Mouse (Mus musculus) Patski (cell line): ENCODE data around the gene Capn13. TPM values are rescaled to one million over a fixed set of nuclear protein-coding genes. Genes with fewer than 3 reads are reported as not detected.
A peak's percentile ranks its signal among the peaks of the same experiment; 100 is the strongest.

Experiments
- ATAC-seq: fragments of 100-300 bp; one replicate; pipeline ENCODE4 v1.8.0; 2021
- CTCF ChIA-PET: fragments of 350-600 bp; sonication (Branson Sonifier 250); formaldehyde crosslinking; loops from one replicate; lab custom pipeline; 2022; ENCODE audit warnings: inconsistent platforms; lab: Charles Lee
- POLR2A ChIA-PET: fragments of 350-600 bp; sonication (Branson Sonifier 250); formaldehyde crosslinking; loops from one replicate; lab custom pipeline; 2022; ENCODE audit warnings: antibody characterized with exemption, inconsistent platforms; lab: Charles Lee
- DNase-seq: peaks from one replicate; pipeline ENCODE4 v3.0.0-alpha.2; 2011; ENCODE audit warnings: low read depth, low spot score
- H3K27me3 ChIP-seq: fragments of 371-371 bp; one replicate; pipeline ENCODE4 v1.5.1; 2021
- CTCF ChIP-seq: fragments of 100-300 bp; IDR thresholded peaks from one replicate; pipeline ENCODE4 v1.5.1; 2021
- in situ Hi-C: fragments of 300-500 bp; cut with MboI; formaldehyde crosslinking; loops from 3 replicates; pipeline ENCODE4 v1.11.1; 2018; ENCODE audit warnings: low pct_unique_long_range_greater_than_20kb, mixed read lengths
- polyA plus RNA-seq: library from polyadenylated mRNA; unstranded; gene quantifications from one replicate; pipeline ENCODE4 v1.2.3, GENCODE M21; 2021

Gene Capn13
- polyA plus RNA-seq, 1 experiment from 2014 or later = not detected

GRCm38 (mm10) chr17:73304086-73304812 is 96.4 kb downstream of the Capn13 start:
- no peak for DNase-seq
- ChIA-PET CTCF (interaction anchor here (0.9 to 4.5 kb wide), 5 partner anchors 33 to 580 kb away, joined by 3 to 44 read pairs (median 6); no protein-coding TSS in a partner anchor), POLR2A (no interaction called here)
- no peaks in the 10 kb centered on the region for H3K27me3 ChIP-seq
- in situ Hi-C loops = no loop called here
- no peak for TF ChIP-seq CTCF
- no peak for ATAC-seq

GRCm38 (mm10) chr17:73303676-73304075 is 97.0 kb downstream of the Capn13 start:
- DNase-seq = no peak
- ChIA-PET CTCF (interaction anchor here (0.9 to 4.5 kb wide), 4 partner anchors 439 to 581 kb away, joined by 3 to 44 read pairs (median 3); no protein-coding TSS in a partner anchor), POLR2A (no interaction called here)
- no peak for TF ChIP-seq CTCF
- in situ Hi-C loops = no loop called here
- no peak for ATAC-seq
- peaks cover 3% of the 10 kb centered on the region for H3K27me3 ChIP-seq

- peaks cover 7% of the 10 kb centered on the region for H3K27me3 ChIP-seq
- ChIA-PET POLR2A (no interaction called here), CTCF (interaction anchor here (0.9 to 4.5 kb wide), 5 partner anchors 439 to 581 kb away, joined by 3 to 44 read pairs (median 3); no protein-coding TSS in a partner anchor)
- ATAC-seq (no peak), DNase-seq (no peak)
- in situ Hi-C loops = no loop called here
- peak; percentile 80 for TF ChIP-seq CTCF
These were observed 97.4 kb downstream of the Capn13 start for GRCm38 (mm10) chr17:73303217-73303616.

GRCm38 (mm10) chr17:73302104-73302503 is 98.6 kb downstream of the Capn13 start:
- POLR2A ChIA-PET = no interaction called here
- H3K27me3 ChIP-seq = peaks cover 10% of the 10 kb centered on the region
- DNase-seq (no peak), ATAC-seq (peak; percentile 80)
- TF ChIP-seq CTCF = peak; percentile 94
- in situ Hi-C loops = no loop called here
- CTCF ChIA-PET = interaction anchor here (1.2 to 4.5 kb wide), 4 partner anchors 440 to 577 kb away, joined by 3 to 44 read pairs (median 4); no protein-coding TSS in a partner anchor

- ChIA-PET CTCF (interaction anchor here (0.8 to 1.6 kb wide), 10 partner anchors 88 to 577 kb away, joined by 3 to 5 read pairs (median 4); no protein-coding TSS in a partner anchor), POLR2A (no interaction called here)
- in situ Hi-C loops = no loop called here
- peaks cover 10% of the 10 kb centered on the region for H3K27me3 ChIP-seq
- DNase-seq (no peak), ATAC-seq (peak; percentile 15)
- peak; percentile 80 for TF ChIP-seq CTCF
These were observed 99.2 kb downstream of the Capn13 start for GRCm38 (mm10) chr17:73301258-73302050.

GRCm38 (mm10) chr17:73300147-73300880 is 100.4 kb downstream of the Capn13 start:
- ATAC-seq (no peak), DNase-seq (no peak)

GRCm38 (mm10) chr17:73298981-73299380 is 101.7 kb downstream of the Capn13 start:
- no peak for DNase-seq
- no peak for ATAC-seq
- in situ Hi-C loops = loop anchor here (5.0 kb wide), 1 partner anchor 442 kb away; no protein-coding TSS in a partner anchor
- peaks cover 18% of the 10 kb centered on the region for H3K27me3 ChIP-seq
- TF ChIP-seq CTCF = no peak
- ChIA-PET CTCF (no interaction called here), POLR2A (no interaction called here)

More at GRCm38 (mm10) chr17:73300147-73300880, 100.4 kb downstream of the Capn13 start:
- ChIA-PET CTCF (interaction anchor here (0.8 to 1.5 kb wide), 7 partner anchors 87 to 567 kb away, joined by 3 to 5 read pairs (median 4); no protein-coding TSS in a partner anchor), POLR2A (interaction anchor here (0.7 kb wide), 1 partner anchor 616 kb away, joined by 5 read pairs; no protein-coding TSS in a partner anchor)
- in situ Hi-C loops = no loop called here
- H3K27me3 ChIP-seq = peaks cover 15% of the 10 kb centered on the region
- no peak for TF ChIP-seq CTCF

- in situ Hi-C loops = loop anchor here (5.0 kb wide), 1 partner anchor 440 kb away; no protein-coding TSS in a partner anchor
- DNase-seq (no peak), ATAC-seq (no peak)
- ChIA-PET CTCF (interaction anchor here (1.2 to 1.7 kb wide), 2 partner anchors 440 to 443 kb away, joined by 3 read pairs; no protein-coding TSS in a partner anchor), POLR2A (no interaction called here)
- peaks cover 18% of the 10 kb centered on the region for H3K27me3 ChIP-seq
- peak; percentile 77 for TF ChIP-seq CTCF
These were observed 103.8 kb downstream of the Capn13 start for GRCm38 (mm10) chr17:73296855-73297254.

- in situ Hi-C loops = no loop called here
- DNase-seq (no peak), ATAC-seq (no peak)
- ChIA-PET POLR2A (interaction anchor here (0.6 to 0.7 kb wide), 2 partner anchors 106 to 418 kb away, joined by 3 read pairs; no protein-coding TSS in a partner anchor), CTCF (no interaction called here)
- TF ChIP-seq CTCF = no peak
- peaks cover 11% of the 10 kb centered on the region for H3K27me3 ChIP-seq
These were observed 107.4 kb downstream of the Capn13 start for GRCm38 (mm10) chr17:73293237-73293636.
